Mouse (Mus musculus): ENCODE data around the gene Eme2.

The Eme2 gene

GRCm38 (mm10) chr17:24896993-24897269 is 2.0 kb upstream of the Eme2 start:
- DNase-seq (ENCODE audit: low read depth, low spot score): no peak

GRCm38 (mm10) chr17:24896241-24896992 is 1.5 kb upstream of the Eme2 start, which contains the start of gene Nme3:
Gene Nme3, plus strand, starts transcription at chr17:24896500.
- peak; percentile 89 for DNase-seq (ENCODE audit: low read depth, low spot score)

GRCm38 (mm10) chr17:24895571-24896240 is 819 bp upstream of the Eme2 start:
- DNase-seq (ENCODE audit: low read depth, low spot score): no peak

- DNase-seq (ENCODE audit: low read depth, low spot score): peak; percentile 27
These were observed 559 bp downstream of the Eme2 start for GRCm38 (mm10) chr17:24894061-24894994.

GRCm38 (mm10) chr17:24893276-24893675 is 1.6 kb downstream of the Eme2 start:
- DNase-seq (ENCODE audit: low read depth, low spot score): no peak

- DNase-seq (ENCODE audit: low read depth, low spot score): no peak
These were observed 2.1 kb downstream of the Eme2 start for GRCm38 (mm10) chr17:24892785-24893184.

GRCm38 (mm10) chr17:24891321-24891720 is 3.6 kb downstream of the Eme2 start:
- peak; percentile 60 for DNase-seq (ENCODE audit: low read depth, low spot score)

- DNase-seq (ENCODE audit: low read depth, low spot score): no peak
These were observed 4.5 kb downstream of the Eme2 start for GRCm38 (mm10) chr17:24890151-24891092.

GRCm38 (mm10) chr17:24888862-24889261 is 6.0 kb downstream of the Eme2 start:
- no peak for DNase-seq (ENCODE audit: low read depth, low spot score)

- DNase-seq (ENCODE audit: low read depth, low spot score): no peak
These were observed 7.4 kb downstream of the Eme2 start for GRCm38 (mm10) chr17:24887291-24888080.

GRCm38 (mm10) chr17:24886932-24887271 is 8.0 kb downstream of the Eme2 start:
- DNase-seq (ENCODE audit: low read depth, low spot score): no peak

GRCm38 (mm10) chr17:24886134-24886931 is 8.6 kb downstream of the Eme2 start, which contains the start of the genes Nubp2 and Spsb3:
Gene Nubp2, minus strand, starts transcription at chr17:24886349.
Gene Spsb3, plus strand, starts transcription at chr17:24886643.
- DNase-seq (ENCODE audit: low read depth, low spot score): peak; percentile 97

GRCm38 (mm10) chr17:24885356-24886133 is 9.3 kb downstream of the Eme2 start:
- DNase-seq (ENCODE audit: low read depth, low spot score): no peak

- no peak for DNase-seq (ENCODE audit: low read depth, low spot score)
These were observed 10.5 kb downstream of the Eme2 start for GRCm38 (mm10) chr17:24884391-24884790.

GRCm38 (mm10) chr17:24881738-24882440 is 13.0 kb downstream of the Eme2 start:
- DNase-seq (ENCODE audit: low read depth, low spot score): peak; percentile 59

GRCm38 (mm10) chr17:24878531-24878930 is 16.4 kb downstream of the Eme2 start:
- DNase-seq (ENCODE audit: low read depth, low spot score): no peak

- no peak for DNase-seq (ENCODE audit: low read depth, low spot score)
These were observed 16.8 kb downstream of the Eme2 start for GRCm38 (mm10) chr17:24878117-24878397.
